Mouse (Mus musculus) forebrain, embryonic 16.5 days (tissue): Measurements from ENCODE around the gene Cd40. TPM values are rescaled to one million over a fixed set of nuclear protein-coding genes. Genes with fewer than 3 reads are reported as not detected.

Source experiments
- ATAC-seq: fragments of 200-750 bp; cut with Nextera tagmentation; 2 replicates; pipeline ENCODE4 v1.8.0; 2017; ENCODE audit warnings: mild to moderate bottlenecking, moderate library complexity
- H3K27ac ChIP-seq: fragments of 300-500 bp; sonication (generic); 2 replicates; pipeline ENCODE4 v1.5.1; 2014; ENCODE audit warnings: low read length, control low read depth
- H3K27me3 ChIP-seq: fragments of 300-500 bp; sonication (generic); replicated peaks from 2 replicates; pipeline ENCODE4 v1.6.1; 2014; ENCODE audit warnings: low read length; ENCODE audit not compliant: control insufficient read depth, insufficient read depth
- H3K36me3 ChIP-seq: fragments of 300-500 bp; sonication (generic); 2 replicates; pipeline ENCODE4 v1.6.1; 2014; ENCODE audit not compliant: control insufficient read depth, insufficient read depth
- H3K4me1 ChIP-seq: fragments of 300-500 bp; sonication (generic); replicated peaks from 2 replicates; pipeline ENCODE4 v1.6.1; 2014; ENCODE audit warnings: low read length; ENCODE audit not compliant: control insufficient read depth, insufficient read depth
- H3K4me2 ChIP-seq: fragments of 300-500 bp; sonication (generic); 2 replicates; pipeline ENCODE4 v1.6.1; 2014; ENCODE audit warnings: mild to moderate bottlenecking, low read length, control low read depth
- H3K4me3 ChIP-seq: fragments of 300-500 bp; sonication (generic); replicated peaks from 2 replicates; pipeline ENCODE4 v1.5.1; 2014; ENCODE audit warnings: mild to moderate bottlenecking, low read length, control low read depth
- H3K9ac ChIP-seq: fragments of 300-500 bp; sonication (generic); replicated peaks from 2 replicates; pipeline ENCODE4 v1.6.1; 2014; ENCODE audit warnings: low read depth, low read length, control low read depth
- H3K9me3 ChIP-seq: fragments of 300-500 bp; sonication (generic); 2 replicates; pipeline ENCODE4 v1.6.1; 2016; ENCODE audit warnings: low read length; ENCODE audit not compliant: control insufficient read depth
- WGBS: fragments of 180-500 bp; shearing (Covaris S2); extraction: QIAGEN DNeasy Blood & Tissue Kit; methylation state at CpG from one replicate; pipeline ENCODE4 v1.1.7; 2014; 5-methylcytosine and 5-hydroxymethylcytosine counted together
- polyA plus RNA-seq: library from polyadenylated mRNA; unstranded; fragments of >200 nt; fragmentation: Nextera tagmentation; extraction: Ambion mirVana; gene quantifications from 2 replicates; pipeline ENCODE4 v1.2.1, GENCODE M21; 2015

Cd40 gene
- polyA plus RNA-seq, 1 experiment from 2014 or later: 5.0 TPM

DNA sequence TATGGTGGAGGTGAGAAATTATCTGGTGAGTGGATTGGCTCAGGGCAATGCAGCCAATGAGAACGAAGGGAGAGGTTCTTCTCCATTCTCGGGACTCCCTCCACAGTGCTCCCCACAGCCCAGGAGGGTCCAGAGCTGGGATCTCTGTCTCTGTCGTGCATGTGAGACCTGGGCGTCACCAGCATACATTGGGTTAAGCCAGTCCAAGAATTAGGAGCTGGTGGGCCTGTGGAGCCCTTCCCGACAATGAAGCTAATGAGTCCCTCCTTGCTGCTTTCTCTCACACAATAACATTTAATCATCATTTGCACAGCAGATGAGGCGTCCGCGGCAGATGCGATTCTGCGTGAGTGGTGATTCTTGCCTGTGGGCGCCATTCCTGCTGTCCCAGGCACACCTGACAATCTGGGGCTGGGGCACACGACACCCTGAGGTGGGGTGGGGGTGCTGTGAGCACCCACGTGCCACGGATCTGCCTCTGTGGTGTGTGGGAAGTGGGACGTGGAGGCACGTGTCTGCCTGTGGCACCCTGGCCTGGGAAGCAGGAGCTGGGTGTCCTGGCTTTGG lies 50.2 kb downstream of the Cd40 start:
- H3K27me3 ChIP-seq: 0 out of 2 replicates have a peak, but pooled peaks cover 2% of the 10 kb centered on the region
- WGBS: 33% methylated on average over 16 of the region's 16 CpGs
- no peak overlapping the region for H3K9ac ChIP-seq
- no peak overlapping the region for H3K27ac ChIP-seq
- H3K9me3 ChIP-seq: no peaks in the 10 kb centered on the region
- ATAC-seq: peak; percentile 51
- H3K4me2 ChIP-seq: no peak overlapping the region
- no peaks in the 10 kb centered on the region for H3K36me3 ChIP-seq
- H3K4me3 ChIP-seq: no peak overlapping the region
- H3K4me1 ChIP-seq: peaks cover 20% of the 10 kb centered on the region

- Histone ChIP-seq H3K27me3 (peaks cover 6% of the 10 kb centered on the region; the same call in 1 of the 2 replicates), H3K4me3 (no peak overlapping the region), H3K9ac (no peak overlapping the region), H3K36me3 (no peaks in the 10 kb centered on the region), H3K4me2 (no peak overlapping the region), H3K4me1 (peaks cover 15% of the 10 kb centered on the region), H3K9me3 (no peaks in the 10 kb centered on the region), H3K27ac (no peak overlapping the region)
- 23% methylated on average over 18 of the region's 18 CpGs for WGBS
- peak; percentile 32; the same call in 1 of the 2 replicates for ATAC-seq
Measured at GRCm38 (mm10) chr2:165106585-165106984, 51.2 kb downstream of the Cd40 start.

DNA sequence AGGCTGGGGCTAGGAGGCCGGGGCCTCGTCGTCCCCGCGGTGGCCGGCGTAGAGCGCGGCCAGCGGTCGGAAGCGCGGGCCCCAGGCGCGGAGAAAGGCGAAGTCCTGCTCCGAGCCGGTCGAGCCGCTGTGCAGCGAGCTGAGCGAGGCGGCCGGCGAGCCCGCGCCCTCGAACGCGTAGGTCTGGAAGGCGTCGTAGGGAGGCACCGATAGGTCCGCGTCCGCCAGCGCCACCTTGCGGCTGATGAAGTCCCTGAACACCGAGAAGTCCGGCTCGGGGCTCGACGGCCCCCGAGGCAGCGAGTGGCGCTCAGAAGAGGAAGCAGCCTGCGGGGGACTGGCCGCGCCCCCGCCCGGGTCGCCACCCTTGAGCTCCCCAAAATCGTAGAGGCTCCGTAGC lies 56.7 kb downstream of the Cd40 start:
- under 1% methylated on average over 54 of the region's 54 CpGs for WGBS
- peak overlapping the region; percentile 3; the same call in 1 of the 2 replicates for H3K4me2 ChIP-seq
- ATAC-seq: peak; percentile 70
- H3K27ac ChIP-seq: no peak overlapping the region
- peaks cover 16% of the 10 kb centered on the region; the same call in 1 of the 2 replicates for H3K27me3 ChIP-seq
- H3K9ac ChIP-seq: no peak overlapping the region; the same call in 1 of the 2 replicates
- peaks cover 5% of the 10 kb centered on the region for H3K4me1 ChIP-seq
- H3K36me3 ChIP-seq: no peaks in the 10 kb centered on the region
- no peaks in the 10 kb centered on the region for H3K9me3 ChIP-seq
- 0 out of 2 replicates have a peak overlapping the region, but pooled peaks have one; percentile 0 for H3K4me3 ChIP-seq

GRCm38 (mm10) chr2:165113733-165114132 lies 58.3 kb downstream of the Cd40 start:
- H3K4me1 ChIP-seq: peaks cover 5% of the 10 kb centered on the region
- H3K4me2 ChIP-seq: no peak overlapping the region
- H3K9ac ChIP-seq: no peak overlapping the region
- peaks cover 14% of the 10 kb centered on the region; the same call in 1 of the 2 replicates for H3K27me3 ChIP-seq
- no peaks in the 10 kb centered on the region for H3K36me3 ChIP-seq
- 26% methylated on average over 11 of the region's 11 CpGs for WGBS
- H3K27ac ChIP-seq: no peak overlapping the region
- no peak overlapping the region for H3K4me3 ChIP-seq
- no peaks in the 10 kb centered on the region for H3K9me3 ChIP-seq
- peak; percentile 45 for ATAC-seq

DNA sequence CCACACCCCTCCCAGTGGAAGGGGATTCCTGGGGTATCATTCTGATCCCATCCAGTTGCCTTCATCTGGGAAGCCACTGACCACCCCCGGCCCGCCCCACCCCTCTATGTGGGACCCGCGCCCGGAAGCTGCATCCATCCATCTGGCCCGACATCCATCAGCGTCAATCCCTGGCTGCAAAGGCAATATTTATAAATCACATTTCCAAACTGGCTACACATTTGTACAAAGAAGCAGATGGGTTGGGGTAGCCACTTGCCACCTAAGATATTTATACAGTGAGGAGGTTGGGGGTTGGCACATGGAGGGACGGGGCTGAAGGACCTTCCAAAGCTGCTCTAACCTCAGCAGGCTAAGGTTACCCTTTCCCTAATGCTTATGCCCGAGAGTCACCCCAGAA lies 65.3 kb downstream of the Cd40 start:
- no peak overlapping the region for H3K4me2 ChIP-seq
- no peak overlapping the region for H3K9ac ChIP-seq
- no peaks in the 10 kb centered on the region for H3K9me3 ChIP-seq
- no peak overlapping the region for H3K27ac ChIP-seq
- ATAC-seq: peak; percentile 45
- no peaks in the 10 kb centered on the region for H3K27me3 ChIP-seq
- peaks cover 18% of the 10 kb centered on the region for H3K4me1 ChIP-seq
- no peaks in the 10 kb centered on the region for H3K36me3 ChIP-seq
- H3K4me3 ChIP-seq: no peak overlapping the region
- 53% methylated on average over 9 of the region's 9 CpGs for WGBS

DNA sequence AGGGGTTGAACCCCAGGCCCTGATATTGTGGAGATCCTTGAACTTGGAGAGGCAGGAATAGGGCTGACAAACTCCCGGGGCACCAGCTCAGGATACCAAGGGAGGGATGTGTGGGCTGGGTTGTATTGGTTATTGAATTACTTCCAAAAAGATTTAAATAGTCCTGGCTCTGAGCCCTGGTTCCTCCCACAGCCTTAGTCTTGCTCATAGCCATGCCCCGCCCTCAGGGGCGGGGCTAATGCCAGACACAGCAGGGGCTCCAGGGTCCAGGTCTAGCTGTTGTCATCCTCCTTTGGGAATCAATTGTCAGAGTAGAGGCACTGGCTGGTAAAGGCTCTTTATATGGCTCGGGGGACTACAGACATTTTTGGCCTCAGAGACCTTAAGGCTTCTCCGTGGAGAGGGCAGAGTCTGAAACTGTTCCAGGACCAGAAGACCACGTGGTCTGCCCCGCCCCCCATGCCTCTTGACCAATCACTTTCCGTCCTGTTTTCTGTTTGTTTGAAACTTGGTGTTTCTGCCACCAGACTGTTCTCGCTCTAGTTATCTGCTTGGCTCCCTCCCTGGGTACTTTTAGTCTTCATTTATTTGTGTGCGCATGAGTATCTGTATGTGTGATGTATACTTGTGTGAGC lies 65.9 kb downstream of the Cd40 start:
- WGBS: 23% methylated on average over 10 of the region's 10 CpGs
- H3K36me3 ChIP-seq: no peaks in the 10 kb centered on the region
- H3K9me3 ChIP-seq: no peaks in the 10 kb centered on the region
- ATAC-seq: peak; percentile 47
- no peak overlapping the region for H3K27ac ChIP-seq
- H3K9ac ChIP-seq: no peak overlapping the region
- no peaks in the 10 kb centered on the region for H3K27me3 ChIP-seq
- no peak overlapping the region for H3K4me2 ChIP-seq
- H3K4me1 ChIP-seq: peaks cover 18% of the 10 kb centered on the region
- no peak overlapping the region for H3K4me3 ChIP-seq

Other genes starting within 250 kb of the Cd40 start
- 24.2 and 26.8 TPM in 2 replicates for gene Zswim1, start 232.9 kb upstream of the Cd40 start, polyA plus RNA-seq
- gene Spata25, start 227.1 kb upstream of the Cd40 start, polyA plus RNA-seq: 0.47 TPM in 1 of 2 replicates, not detected in the other
- 98.9 and 102 TPM in 2 replicates for gene Ctsa, start 222.8 kb upstream of the Cd40 start, polyA plus RNA-seq
- gene Neurl2, start 222.2 kb upstream of the Cd40 start, polyA plus RNA-seq: 5.9 and 7.0 TPM in 2 replicates
- gene Pltp, start 197.9 kb upstream of the Cd40 start, polyA plus RNA-seq: 45.7 and 63.9 TPM in 2 replicates
- 79.3 and 93.7 TPM in 2 replicates for gene Pcif1, start 176.3 kb upstream of the Cd40 start, polyA plus RNA-seq
- 16.2 and 19.9 TPM in 2 replicates for gene Zfp335, start 143.9 kb upstream of the Cd40 start, polyA plus RNA-seq
- gene Mmp9, start 114.8 kb upstream of the Cd40 start, polyA plus RNA-seq: 16.9 and 20.6 TPM in 2 replicates
- gene Slc12a5, start 94.8 kb upstream of the Cd40 start, polyA plus RNA-seq: 13.1 and 22.4 TPM in 2 replicates
- 128 and 138 TPM in 2 replicates for gene Ncoa5, start 20.8 kb upstream of the Cd40 start, polyA plus RNA-seq
- gene 1700025C18Rik, start 35.1 kb downstream of the Cd40 start, polyA plus RNA-seq: not detected in 2 replicates
- 3.7 and 5.6 TPM in 2 replicates for gene Cdh22, start 179.2 kb downstream of the Cd40 start, polyA plus RNA-seq
- gene Slc35c2, start 232.2 kb downstream of the Cd40 start, polyA plus RNA-seq: 60.3 and 62.4 TPM in 2 replicates